Mouse (Mus musculus) kidney, postnatal 4 days (tissue): ENCODE measurements around the gene Sppl2b.

Experiments used
- DNase-seq, 2 experiments: peaks; one replicate each; pipeline ENCODE4 v3.0.0; 2021; ENCODE audit warnings: mixed read lengths in 2 of 2

Gene Sppl2b

DNA sequence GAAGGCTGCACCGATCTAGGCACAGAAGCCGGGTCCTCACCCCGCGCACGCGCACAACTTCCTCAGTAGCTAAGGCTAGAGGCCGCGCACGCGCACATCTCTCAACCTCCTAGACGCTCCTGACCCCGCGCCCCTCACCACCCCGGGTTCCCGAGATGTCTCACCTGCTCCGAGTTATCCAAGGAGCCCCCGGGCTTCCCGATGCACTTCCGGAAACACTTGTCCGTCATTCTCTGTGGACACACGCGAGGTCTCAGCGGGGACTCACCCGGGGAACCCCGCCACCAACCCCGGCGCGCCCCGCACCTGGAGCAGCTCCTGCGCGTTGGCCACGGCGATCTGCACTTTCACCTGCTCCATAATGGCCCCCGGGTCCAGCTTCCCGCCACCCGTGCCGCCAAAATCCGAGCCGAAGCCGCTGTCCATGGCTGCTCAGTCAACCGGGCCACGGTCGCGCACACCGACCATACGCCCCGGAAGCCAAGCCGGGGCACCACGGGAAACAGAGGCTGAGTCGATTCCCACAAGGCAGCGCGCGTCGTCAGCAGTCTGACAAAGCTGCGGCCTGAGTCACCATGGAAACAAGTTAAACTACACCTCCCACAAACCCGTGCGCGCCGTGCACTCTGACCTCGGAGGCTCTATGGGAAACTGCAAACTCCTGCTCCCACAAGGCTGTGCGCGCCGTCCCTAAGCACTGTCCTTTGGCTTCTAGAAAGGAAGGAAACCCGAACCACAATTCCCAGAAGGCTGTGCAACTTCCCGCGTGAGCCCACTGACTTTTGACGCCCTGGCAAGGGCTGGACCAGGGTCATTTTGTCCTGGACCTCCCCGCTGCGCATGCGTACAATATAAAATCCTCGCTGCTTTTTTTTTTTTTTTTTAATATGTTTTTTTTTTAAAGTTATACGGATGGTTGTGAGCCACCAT, 45.5 kb downstream of the Sppl2b start, which contains the start of gene Timm13:
TSS of gene Timm13 (minus strand) at position 652 of the 930 bp plus-strand sequence.
- peak; percentile 98 to 99 for DNase-seq

GRCm38 (mm10) chr10:80901409-80902272, 46.6 kb downstream of the Sppl2b start:
- DNase-seq, result peak in 1 of 2 experiments; percentile 29

DNA sequence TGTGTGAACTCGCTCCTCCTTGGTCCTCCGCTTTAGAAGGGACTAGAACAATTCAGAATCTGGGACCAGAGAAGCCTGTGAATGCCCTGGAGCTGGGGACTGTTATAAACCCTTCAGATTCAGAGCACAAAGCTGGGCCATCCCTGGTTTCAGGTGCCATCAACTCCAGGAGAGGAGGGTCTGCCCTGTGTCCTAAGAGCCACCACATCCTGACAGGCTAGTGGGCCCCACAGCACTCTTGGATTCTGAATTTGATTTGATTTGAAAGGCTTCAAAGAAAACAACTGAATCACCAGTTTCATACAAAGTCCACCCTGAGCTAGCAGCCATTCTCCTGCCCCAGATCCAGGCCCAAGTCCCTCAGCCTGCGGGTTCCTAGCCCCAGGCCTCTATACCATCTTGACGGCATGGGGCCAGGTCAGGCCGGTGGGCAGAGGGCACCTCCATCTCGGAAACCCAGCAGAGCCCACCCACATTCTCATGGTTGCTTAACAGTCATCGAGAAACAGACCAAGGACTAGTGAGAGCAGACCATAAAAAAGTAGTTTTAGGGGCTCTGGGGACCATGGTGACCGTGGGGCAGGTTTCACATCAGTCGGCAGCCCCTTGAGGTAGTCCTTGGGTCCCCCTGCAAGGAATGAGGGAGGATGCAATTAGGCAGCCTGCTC, 47.3 kb downstream of the Sppl2b start:
- DNase-seq, result no peak

DNA sequence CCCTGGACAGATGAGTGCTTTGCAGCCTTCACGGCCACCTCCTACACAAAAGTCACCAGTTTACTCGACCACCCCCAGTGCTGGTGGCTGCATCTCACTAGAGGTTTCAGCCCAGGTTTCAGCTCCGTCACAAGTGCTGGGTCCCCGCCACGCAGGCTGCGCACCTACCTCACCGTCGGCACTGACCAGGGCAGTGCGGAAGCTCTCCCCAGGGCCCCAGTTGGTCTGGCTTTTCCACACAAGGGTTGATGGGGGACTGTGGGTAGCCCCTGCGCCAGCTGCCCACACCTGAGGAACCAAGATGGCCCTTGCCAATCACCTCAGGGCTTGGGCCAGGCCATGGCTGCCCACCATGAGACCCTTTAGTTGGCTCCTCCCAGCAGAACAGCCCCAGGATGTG, 48.2 kb downstream of the Sppl2b start:
- no peak for DNase-seq

DNA sequence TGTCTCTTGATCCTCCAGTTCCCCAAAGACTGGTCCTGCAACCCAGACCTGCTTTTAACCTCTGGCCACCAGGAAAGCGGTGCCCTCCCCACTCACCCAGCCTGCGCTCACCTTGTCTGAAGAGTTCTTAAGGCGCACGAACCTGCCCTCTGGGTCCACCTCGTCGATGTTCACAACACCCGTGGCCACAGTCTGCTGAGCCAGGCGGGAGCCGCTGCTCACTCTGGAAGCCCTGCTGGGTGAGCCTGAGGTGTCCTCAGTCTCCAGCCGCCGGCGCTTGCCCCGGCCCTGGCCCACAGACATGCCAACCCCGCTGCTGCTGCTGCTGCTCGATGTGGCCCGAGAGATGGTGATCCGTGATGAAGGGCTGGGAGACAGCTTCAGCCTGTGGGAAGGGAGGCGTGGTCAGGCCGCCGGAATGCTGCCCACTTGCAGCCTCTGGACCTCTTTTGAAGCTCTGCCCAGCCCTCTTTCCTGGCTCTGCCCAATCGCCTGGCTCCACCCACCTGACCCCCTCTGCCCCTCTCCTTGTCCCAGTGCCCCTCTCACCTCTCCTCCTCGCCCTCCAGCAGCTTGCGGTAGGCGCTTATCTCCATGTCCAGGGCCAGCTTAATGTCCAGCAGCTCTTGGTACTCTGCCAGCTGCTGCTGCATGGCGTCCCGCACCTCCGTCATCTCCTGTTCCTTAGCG, 49.1 kb downstream of the Sppl2b start:
- DNase-seq, result no peak

GRCm38 (mm10) chr10:80904709-80905108, 49.6 kb downstream of the Sppl2b start:
- no peak for DNase-seq

DNA sequence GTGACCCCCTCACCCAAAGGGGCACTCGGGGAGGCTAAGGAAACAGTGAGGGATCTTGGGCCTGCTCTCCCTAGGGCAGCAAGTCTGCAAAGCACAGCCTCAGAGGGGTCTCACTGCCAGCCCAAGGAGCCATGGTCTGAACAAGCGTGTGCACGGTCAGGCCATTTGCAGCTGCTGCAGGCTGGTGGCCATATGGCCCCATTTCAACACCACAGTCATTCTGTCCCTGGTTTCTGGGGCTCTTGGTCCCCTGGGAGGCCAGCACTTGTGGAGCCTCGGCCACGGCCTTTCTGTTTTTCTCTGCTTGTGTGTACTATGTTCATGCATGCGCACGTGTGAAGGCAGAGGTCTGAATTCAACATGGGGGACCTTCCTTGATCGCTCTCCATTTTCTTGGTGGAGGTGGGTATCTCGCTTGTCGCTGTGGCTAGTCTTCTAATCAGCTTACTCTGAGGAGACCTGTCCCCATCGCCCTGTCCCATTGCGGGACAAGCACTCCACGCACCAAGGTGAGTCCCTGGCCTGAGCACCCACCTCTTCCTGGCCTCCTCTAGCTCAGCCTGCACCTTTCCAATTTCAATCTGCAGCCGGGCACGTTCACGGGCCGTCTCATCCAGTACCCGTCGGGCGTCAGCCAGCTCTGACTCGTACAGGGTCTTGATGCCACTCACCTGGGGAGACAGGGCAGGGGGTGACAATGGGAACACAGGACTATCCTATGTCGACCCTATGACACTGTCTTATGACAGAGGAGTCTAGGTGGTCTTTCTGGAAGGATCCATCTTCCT, 54.5 kb downstream of the Sppl2b start:
- no peak for DNase-seq

- DNase-seq, result no peak
Measured at GRCm38 (mm10) chr10:80911354-80911753, 56.3 kb downstream of the Sppl2b start.

DNA sequence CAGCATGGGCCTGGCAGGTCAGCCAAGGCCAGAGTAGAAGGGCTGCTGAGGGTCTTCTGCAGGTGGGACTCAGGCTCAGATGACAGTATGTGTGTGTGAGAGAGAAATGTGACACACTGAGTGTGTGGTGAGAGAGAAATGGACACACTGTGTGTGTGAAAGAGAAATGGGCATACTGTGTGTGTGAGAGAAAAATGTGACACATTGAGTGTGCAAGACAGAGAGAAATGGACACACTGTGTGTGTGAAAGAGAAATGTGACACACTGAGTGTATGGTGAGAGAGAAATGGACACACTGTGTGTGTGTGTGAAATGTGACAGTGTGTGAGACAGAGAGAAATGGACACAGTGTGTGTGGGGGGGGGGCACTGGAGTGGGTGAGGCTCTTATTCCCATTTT, 56.8 kb downstream of the Sppl2b start:
- no peak for DNase-seq

DNA sequence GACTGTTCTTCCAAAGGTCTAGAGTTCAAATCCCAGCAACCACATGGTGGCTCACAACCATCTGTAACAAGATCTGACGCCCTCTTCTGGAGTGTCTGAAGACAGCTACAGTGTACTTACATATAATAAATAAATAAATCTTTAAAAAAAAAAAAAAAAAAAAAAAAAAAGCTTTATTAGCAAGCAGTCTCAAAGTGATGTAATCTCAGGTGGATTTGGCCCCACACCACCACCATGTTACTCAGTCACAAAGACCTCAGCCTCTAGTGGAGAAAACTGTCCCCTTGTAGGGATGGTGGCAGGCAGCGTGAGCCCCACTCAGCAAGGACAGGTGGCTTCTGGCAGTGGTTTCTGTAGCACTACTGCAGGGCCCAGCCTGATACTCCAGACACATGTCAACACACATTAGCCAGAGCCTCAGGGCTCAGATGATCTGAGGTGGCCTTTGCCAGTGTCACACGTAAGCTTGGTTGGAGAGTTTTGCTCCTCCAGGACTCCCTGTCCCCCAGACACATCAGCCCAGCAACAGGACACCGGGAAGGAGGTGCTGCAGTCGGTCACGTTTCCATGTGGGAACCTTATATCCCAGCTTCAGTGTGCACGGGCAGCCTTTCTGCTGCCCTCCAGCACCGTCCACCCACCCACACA, 58.4 kb downstream of the Sppl2b start:
- no peak for DNase-seq

DNA sequence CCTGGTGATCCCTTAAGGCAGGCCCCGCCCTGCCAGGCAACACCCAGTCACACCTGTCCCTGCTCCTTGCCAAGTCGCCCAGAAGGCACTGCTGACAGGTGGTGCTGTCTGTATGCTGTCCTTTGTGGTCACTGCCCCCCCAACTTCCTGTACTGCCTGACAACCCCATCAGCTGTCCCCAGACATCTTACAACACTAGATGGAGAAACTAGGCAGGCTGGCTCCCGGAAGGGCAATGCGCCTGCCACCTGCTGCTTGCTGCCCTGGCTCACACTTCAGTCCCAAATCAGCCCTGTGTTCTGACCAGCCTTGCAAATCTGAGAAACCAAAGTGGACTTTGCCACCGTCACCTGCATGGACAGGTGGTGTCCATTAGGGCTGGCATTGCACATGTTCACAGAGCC, 59.2 kb downstream of the Sppl2b start:
- no peak for DNase-seq

- DNase-seq, result no peak
Measured at GRCm38 (mm10) chr10:80915260-80915659, 60.2 kb downstream of the Sppl2b start.

DNA sequence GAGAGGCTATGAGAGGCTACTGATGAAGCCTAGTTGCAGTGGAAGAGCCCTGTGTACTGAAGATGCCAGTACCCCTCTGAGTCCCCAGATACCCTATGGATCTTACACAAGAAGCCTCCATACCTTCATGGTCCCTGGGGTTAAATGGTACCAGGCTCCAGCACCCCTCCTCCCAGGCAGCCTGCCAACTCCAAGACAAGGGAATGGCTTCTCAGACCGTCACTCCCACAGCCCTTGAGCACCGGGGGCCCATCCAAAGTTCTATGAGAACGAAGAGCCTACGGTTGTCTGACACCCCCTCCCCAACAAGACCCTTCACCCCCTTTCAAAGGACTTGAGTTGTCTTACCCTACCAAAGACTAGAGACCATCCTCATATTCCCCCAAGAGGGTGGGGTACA, 60.7 kb downstream of the Sppl2b start:
- no peak for DNase-seq

DNA sequence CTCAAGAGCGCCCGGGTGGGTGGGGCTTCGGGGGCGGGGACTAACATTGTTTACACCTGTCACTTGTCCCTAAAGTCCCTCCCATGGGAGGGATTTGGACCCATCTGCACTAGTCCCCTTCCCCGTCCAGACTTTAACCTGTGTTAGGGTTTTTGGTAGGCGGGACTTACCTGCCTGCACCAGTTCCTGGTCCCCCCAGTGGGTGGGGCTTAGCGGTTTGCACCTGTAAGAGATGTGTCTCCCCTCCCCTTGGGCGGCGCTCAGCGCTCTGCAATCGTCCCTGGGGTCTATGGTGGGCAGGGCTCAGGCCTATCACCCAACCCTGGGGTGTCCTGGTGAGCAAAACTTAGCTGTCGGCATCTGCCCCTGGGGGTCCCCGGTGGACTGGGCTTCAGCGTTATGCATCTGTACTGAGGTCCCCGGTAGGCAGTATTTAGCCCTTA, 62.3 kb downstream of the Sppl2b start:
- DNase-seq, result peak; percentile 58 to 78

DNA sequence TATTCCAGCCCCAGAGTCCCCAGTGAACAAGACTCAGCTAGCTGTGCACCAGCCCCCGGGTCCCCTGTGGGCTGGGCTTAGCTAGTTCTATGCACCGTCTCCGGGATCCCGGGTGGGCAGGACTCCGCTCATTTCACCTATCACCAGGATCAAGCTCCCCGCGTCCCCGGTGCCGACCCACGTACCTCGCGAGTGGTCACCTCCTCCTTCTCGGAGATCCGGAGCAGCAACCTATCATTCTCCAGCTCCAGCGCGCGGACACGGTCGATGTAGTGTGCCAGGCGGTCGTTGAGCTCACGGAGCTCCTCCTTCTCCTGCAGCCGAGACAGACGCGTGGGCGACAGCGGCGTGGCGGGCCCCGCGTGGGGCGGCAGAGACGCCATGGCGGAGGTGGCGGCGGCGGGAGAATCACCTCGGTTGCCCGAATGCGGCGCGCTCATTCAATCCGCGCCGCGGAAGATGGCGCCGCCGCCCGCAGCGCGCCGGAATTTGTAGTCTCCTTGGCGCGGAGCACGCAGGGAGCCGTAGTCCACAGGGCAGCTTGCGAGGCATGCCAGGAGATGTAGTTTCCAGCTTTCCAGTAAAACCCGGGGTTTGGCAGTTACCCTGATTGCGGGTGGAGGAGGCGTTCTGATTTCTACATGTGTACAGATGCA, 62.8 kb downstream of the Sppl2b start, which contains the start of gene Lmnb2:
TSS of gene Lmnb2 (minus strand) at position 467 of the 656 bp plus-strand sequence.
- DNase-seq, result peak; percentile 81 to 85
